Mouse (Mus musculus): ENCODE results near the gene Gm42906.

DNA sequence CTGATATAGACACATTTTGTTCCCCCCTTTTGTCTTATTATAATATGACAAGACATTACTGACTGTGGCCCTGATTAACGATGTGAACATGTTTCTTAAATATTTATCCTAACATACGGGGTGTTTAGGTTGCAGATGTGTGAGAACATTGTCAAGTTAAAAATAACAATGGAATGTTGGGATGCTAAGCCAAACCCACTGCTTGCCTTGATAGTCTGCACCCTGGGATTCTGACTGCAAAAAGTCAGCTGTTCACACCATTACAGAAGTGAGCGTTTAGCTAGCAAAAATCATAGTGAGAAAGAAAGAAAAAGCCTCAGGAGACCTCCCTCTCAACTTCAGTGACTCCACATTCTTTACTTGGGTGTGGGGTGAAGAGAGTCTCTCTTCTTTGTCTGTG lies 1.5 kb downstream of the Gm42906 start:
- TF ChIP-seq CTCF (IDR thresholded peaks at IDR 0.05; ENCODE audit: borderline replicate concordance, extremely low read depth, insufficient read depth, insufficient read length) (no peak), POLR2A (IDR thresholded peaks at IDR 0.05; ENCODE audit: borderline replicate concordance, extremely low read depth, insufficient read depth, insufficient read length, poor library complexity, severe bottlenecking) (no peak)

Measured in brain, embryonic 14.5 days (tissue).